Mouse (Mus musculus) layer of hippocampus, postnatal 36 days (tissue): ENCODE results near the gene Hsbp1. TPM values are rescaled to one million over a fixed set of nuclear protein-coding genes. Genes with fewer than 3 reads are reported as not detected.
A peak's percentile ranks its signal among the peaks of the same experiment; 100 is the strongest.

Experiments
- DNase-seq, 2 experiments: peaks; one replicate each; pipeline ENCODE4 v3.0.0; 2022
- total RNA-seq, 2 experiments: library from RNA; stranded (reverse); gene quantifications; 2 replicates each; pipeline ENCODE4 v1.2.3; 2021

The Hsbp1 gene
- total RNA-seq, 2 experiments from 2014 or later: 346 to 354 TPM

- DNase-seq: no peak
Measured at GRCm38 (mm10) chr8:119394097-119394496, 49.8 kb downstream of the Hsbp1 start.

GRCm38 (mm10) chr8:119394524-119395026, 50.3 kb downstream of the Hsbp1 start, which contains the start of gene Mlycd:
Gene Mlycd, plus strand, starts transcription at chr8:119394878.
- peak; percentile 91 to 92 for DNase-seq

- DNase-seq: no peak
Measured at GRCm38 (mm10) chr8:119395072-119395950, 51.0 kb downstream of the Hsbp1 start.

Other genes with a start within 250 kb of the Hsbp1 start
- gene Mlycd, start 50.4 kb downstream of the Hsbp1 start, total RNA-seq: 10 to 100 TPM; 26.5 to 28.6 TPM
- gene Osgin1, start 89.6 kb downstream of the Hsbp1 start, total RNA-seq: under 1 TPM in 1 of 2 experiments, not detected in 1; 0.56 TPM
- 100 to 1,000 TPM in 1 of 2 experiments, 10 to 100 TPM in 1; 94.4 to 116 TPM for gene Necab2, start 102.2 kb downstream of the Hsbp1 start, total RNA-seq
- gene Slc38a8, start 157.2 kb downstream of the Hsbp1 start, total RNA-seq: not detected
- 10 to 100 TPM; 70.3 to 74.6 TPM for gene Mbtps1, start 214.2 kb downstream of the Hsbp1 start, total RNA-seq
- gene Hsdl1, start 230.7 kb downstream of the Hsbp1 start, total RNA-seq: 10 to 100 TPM; 39.8 to 42.0 TPM
- under 1 TPM; 0.12 to 0.18 TPM for gene Dnaaf1, start 230.7 kb downstream of the Hsbp1 start, total RNA-seq